Mouse (Mus musculus): ENCODE results near the gene Sptbn4. TPM values are rescaled to one million over a fixed set of nuclear protein-coding genes. Genes with fewer than 3 reads are reported as not detected.

Gene Sptbn4
- polyA plus RNA-seq, 1 experiment from 2014 or later: 3.7 TPM

DNA sequence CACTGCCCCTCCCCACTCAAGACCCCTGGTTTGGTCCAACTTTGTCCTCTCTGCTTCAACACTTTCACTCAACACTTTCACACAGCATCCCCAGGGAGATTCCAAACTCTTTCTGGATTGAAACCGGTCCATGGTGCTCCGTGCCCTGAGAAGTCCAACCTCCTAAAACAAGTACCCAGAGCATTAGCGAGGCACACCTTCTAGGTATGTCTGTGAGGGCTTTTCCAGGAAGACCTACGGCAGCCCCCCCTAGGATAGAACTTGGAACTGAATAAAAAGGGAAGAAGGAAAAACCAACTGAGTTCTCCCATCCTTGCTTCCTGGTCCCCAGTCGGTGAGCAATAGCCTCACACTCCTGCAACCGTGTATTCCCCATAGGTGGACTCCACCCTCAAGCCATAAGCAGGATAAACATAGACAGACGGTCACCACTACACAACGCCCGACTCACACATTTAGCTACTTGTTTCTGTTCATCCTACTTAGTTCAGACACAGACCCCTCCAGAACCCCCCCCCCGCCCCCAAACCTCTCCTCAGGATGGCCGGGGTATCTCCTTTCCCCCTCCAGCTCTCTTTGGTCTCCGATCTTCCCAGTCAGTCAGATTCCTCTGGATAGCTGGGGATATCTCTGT lies 135.7 kb downstream of the Sptbn4 start:
- H3K36me3 ChIP-seq: no peaks in the 10 kb centered on the region
- H3K9ac ChIP-seq (replicated peaks): no peak overlapping the region
- peaks cover 11% of the 10 kb centered on the region for H3K4me1 ChIP-seq
- H3K4me2 ChIP-seq: no peak overlapping the region
- peaks cover 12% of the 10 kb centered on the region for H3K27me3 ChIP-seq (replicated peaks)
- no peak overlapping the region for H3K27ac ChIP-seq (replicated peaks)
- 91% methylated on average over 12 of the region's 12 CpGs for WGBS
- no peak overlapping the region for H3K4me3 ChIP-seq (replicated peaks)
- no peak for ATAC-seq (ENCODE audit: low FRiP score)
- no peaks in the 10 kb centered on the region; the same call in 1 of the 2 replicates for H3K9me3 ChIP-seq (replicated peaks)

DNA sequence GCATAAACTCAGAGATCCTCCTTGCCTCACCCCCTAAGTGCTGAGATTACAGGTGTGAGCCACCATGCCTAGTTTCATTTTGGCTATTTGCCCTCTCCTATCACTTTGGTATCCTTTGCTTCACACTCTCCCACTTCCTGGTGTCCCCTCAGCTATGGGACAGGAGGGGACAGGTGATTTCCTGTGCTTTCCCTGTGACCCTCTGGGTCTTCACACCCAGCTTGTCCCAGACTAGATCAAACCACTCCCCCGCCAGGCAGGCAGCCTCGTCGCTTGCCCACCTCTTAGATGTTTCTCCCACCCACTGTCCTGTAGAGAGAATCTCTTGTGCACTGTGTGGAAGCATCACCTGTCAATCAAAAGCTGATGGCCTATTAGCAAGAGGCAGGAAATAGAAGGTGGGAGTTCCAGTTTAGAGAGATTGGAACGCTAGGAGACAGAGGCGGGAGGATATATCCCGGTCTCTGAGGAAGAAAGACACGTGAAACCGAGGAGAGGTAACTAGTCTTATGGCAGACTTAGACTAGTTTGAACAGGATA lies 136.4 kb downstream of the Sptbn4 start:
- no peak overlapping the region for H3K4me3 ChIP-seq (replicated peaks)

DNA sequence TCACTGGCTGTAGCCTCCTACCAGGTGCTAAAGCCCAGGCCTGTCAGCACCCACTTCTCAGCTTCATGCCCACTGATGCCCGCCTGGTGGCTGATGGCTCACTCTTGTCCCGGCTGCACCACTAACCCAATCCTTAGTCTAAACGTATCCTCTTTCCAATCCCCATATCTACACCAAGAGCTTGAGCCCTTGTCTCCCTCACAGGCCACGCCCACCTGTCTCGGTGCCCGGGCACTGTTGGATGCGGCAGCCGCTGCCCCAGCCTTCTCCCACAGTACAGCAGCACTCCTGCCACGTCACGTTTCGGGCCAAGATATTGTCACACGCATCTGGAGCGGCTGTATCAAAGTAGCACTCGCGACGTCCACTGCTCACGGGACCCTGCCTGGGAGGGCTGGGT lies 137.2 kb downstream of the Sptbn4 start:
- Histone ChIP-seq H3K4me1 (peaks cover 11% of the 10 kb centered on the region), H3K9me3 (replicated peaks) (no peaks in the 10 kb centered on the region; the same call in 1 of the 2 replicates), H3K4me2 (peak overlapping the region; percentile 56), H3K27me3 (replicated peaks) (peaks cover 12% of the 10 kb centered on the region), H3K4me3 (replicated peaks) (peak overlapping the region; percentile 29), H3K27ac (replicated peaks) (no peak overlapping the region), H3K36me3 (no peaks in the 10 kb centered on the region), H3K9ac (replicated peaks) (peak overlapping the region; percentile 36)
- ATAC-seq (ENCODE audit: low FRiP score): 0 out of 2 replicates have a peak, but pooled peaks have one; percentile 33
- 5% methylated on average over 17 of the region's 17 CpGs for WGBS

More for the DNA sequence above, 136.4 kb downstream of the Sptbn4 start:
- Histone ChIP-seq H3K36me3 (no peaks in the 10 kb centered on the region), H3K4me2 (no peak overlapping the region), H3K4me1 (peaks cover 11% of the 10 kb centered on the region), H3K27me3 (replicated peaks) (peaks cover 12% of the 10 kb centered on the region), H3K9me3 (replicated peaks) (no peaks in the 10 kb centered on the region; the same call in 1 of the 2 replicates), H3K27ac (replicated peaks) (no peak overlapping the region), H3K9ac (replicated peaks) (0 out of 2 replicates have a peak overlapping the region, but pooled peaks have one; percentile 36)
- 47% methylated on average over 8 of the region's 8 CpGs for WGBS
- no peak for ATAC-seq (ENCODE audit: low FRiP score)

DNA sequence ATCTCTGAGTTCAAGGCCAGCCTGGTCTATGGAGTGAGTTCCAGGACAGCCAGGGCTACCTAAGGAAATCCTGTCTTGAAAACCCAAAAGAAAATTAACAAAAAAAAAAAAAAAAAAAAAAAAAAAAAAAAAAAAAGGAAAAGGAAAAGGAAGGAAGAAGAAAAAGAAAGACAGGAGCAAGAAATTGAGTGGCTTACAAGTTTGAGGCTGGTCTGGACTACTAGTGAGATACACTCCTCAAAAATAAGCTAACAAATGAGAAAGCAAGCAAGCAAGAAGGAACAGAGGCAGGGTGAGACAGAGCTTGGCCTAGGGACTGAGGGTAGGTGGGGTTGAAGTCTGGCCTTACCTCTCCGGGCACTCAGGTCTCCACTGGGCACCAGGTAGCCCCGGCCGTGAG lies 137.7 kb downstream of the Sptbn4 start:
- Histone ChIP-seq H3K4me1 (peaks cover 11% of the 10 kb centered on the region), H3K27me3 (replicated peaks) (peaks cover 12% of the 10 kb centered on the region), H3K9ac (replicated peaks) (no peak overlapping the region), H3K9me3 (replicated peaks) (no peaks in the 10 kb centered on the region; the same call in 1 of the 2 replicates), H3K27ac (replicated peaks) (no peak overlapping the region), H3K4me3 (replicated peaks) (no peak overlapping the region), H3K4me2 (peak overlapping the region; percentile 56; the same call in 1 of the 2 replicates), H3K36me3 (no peaks in the 10 kb centered on the region)
- 38% methylated on average over 3 of the region's 3 CpGs for WGBS
- no peak for ATAC-seq (ENCODE audit: low FRiP score)

DNA sequence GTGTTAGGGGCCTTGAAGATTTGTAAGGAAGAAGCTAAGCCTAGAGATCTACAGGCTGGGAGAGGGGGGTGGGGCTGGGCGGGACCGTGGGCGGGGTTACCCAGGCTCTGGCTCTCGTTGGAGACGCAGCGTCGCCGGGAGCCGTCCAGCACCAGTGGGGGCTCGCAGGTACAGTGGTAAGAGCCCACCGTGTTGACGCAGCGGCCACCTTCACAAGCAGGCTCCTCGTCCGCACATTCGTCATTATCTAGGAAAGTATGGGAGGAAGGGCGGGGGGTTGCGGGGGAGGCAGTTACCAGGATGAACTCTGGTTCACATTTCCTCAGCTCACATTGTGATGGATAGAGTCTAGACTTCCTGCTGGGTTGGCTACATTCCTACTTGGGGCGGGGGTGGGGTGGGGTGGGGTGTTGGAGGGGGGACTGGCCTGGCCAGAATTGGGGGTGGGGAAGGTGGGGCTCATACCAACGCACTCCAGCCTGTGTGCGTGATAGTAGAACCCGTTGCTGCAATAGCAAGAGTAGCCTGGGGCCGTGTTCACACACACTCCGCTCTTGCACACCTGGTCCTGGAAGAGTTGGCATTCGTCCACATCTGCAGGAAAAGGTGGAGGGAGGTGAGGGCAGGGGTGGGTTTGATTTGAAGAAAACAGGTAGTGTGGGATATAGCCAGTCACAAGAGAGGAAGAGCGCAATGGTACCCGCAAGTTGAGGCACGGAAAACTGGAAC lies 138.5 kb downstream of the Sptbn4 start:
- Histone ChIP-seq H3K27me3 (replicated peaks) (peaks cover 12% of the 10 kb centered on the region), H3K9ac (replicated peaks) (no peak overlapping the region; the same call in 1 of the 2 replicates), H3K4me1 (peaks cover 11% of the 10 kb centered on the region), H3K36me3 (no peaks in the 10 kb centered on the region), H3K4me2 (peak overlapping the region; percentile 59), H3K27ac (replicated peaks) (no peak overlapping the region), H3K9me3 (replicated peaks) (no peaks in the 10 kb centered on the region; the same call in 1 of the 2 replicates), H3K4me3 (replicated peaks) (peak overlapping the region; percentile 32)
- WGBS: 10% methylated on average over 28 of the region's 28 CpGs
- ATAC-seq (ENCODE audit: low FRiP score): no peak

DNA sequence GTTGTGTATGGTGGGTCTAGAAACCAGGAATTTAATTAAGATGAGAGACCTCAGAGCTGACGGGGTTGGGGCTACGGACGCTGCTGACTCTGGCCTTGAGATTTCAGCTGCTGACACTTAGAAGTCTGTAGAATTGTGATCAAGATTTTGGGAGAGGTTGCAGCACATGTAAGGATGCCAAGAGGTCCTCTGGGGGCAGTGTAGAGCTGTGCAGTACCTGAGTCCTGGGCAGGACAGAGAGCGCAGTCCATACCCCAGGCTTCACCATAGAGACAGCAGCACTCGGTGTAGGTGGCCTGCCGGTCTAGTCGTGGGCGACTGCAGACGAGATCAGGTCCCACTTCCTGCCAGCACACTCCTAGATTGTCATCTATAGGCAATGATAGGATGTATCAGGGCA lies 139.9 kb downstream of the Sptbn4 start:
- peaks cover 12% of the 10 kb centered on the region for H3K27me3 ChIP-seq (replicated peaks)
- no peaks in the 10 kb centered on the region for H3K9me3 ChIP-seq (replicated peaks)
- no peak overlapping the region for H3K9ac ChIP-seq (replicated peaks)
- no peak overlapping the region for H3K4me2 ChIP-seq
- WGBS: 66% methylated on average over 9 of the region's 9 CpGs
- no peak overlapping the region for H3K4me3 ChIP-seq (replicated peaks)
- no peak overlapping the region for H3K27ac ChIP-seq (replicated peaks)
- H3K36me3 ChIP-seq: no peaks in the 10 kb centered on the region
- ATAC-seq (ENCODE audit: low FRiP score): no peak
- peaks cover 11% of the 10 kb centered on the region for H3K4me1 ChIP-seq

Other genes starting within 250 kb of the Sptbn4 start
- 5.9 and 6.1 TPM in 2 replicates for gene Itpkc, start 219.0 kb downstream of the Sptbn4 start, polyA plus RNA-seq (2015; fragmentation: Nextera tagmentation; extraction: Ambion mirVana)
- gene Coq8b, start 214.7 kb downstream of the Sptbn4 start, polyA plus RNA-seq (2015; fragmentation: Nextera tagmentation; extraction: Ambion mirVana): 20.1 and 20.9 TPM in 2 replicates
- 47.7 and 60.7 TPM in 2 replicates for gene Numbl, start 189.3 kb downstream of the Sptbn4 start, polyA plus RNA-seq (2015; fragmentation: Nextera tagmentation; extraction: Ambion mirVana)
- 10.7 and 17.8 TPM in 2 replicates for gene Ltbp4, start 110.0 kb downstream of the Sptbn4 start, polyA plus RNA-seq (2015; fragmentation: Nextera tagmentation; extraction: Ambion mirVana)
- 28.9 and 33.4 TPM in 2 replicates for gene Shkbp1, start 91.7 kb downstream of the Sptbn4 start, polyA plus RNA-seq (2015; fragmentation: Nextera tagmentation; extraction: Ambion mirVana)
- not detected in 2 replicates for gene Gm20479, start 90.3 kb downstream of the Sptbn4 start, polyA plus RNA-seq (2015; fragmentation: Nextera tagmentation; extraction: Ambion mirVana)
- gene Blvrb, start 292 bp upstream of the Sptbn4 start, polyA plus RNA-seq (2015; fragmentation: Nextera tagmentation; extraction: Ambion mirVana): 24.5 and 26.1 TPM in 2 replicates
- gene Sertad3, start 26.1 kb upstream of the Sptbn4 start, polyA plus RNA-seq (2015; fragmentation: Nextera tagmentation; extraction: Ambion mirVana): 8.8 and 11.0 TPM in 2 replicates
- gene Sertad1, start 39.2 kb upstream of the Sptbn4 start, polyA plus RNA-seq (2015; fragmentation: Nextera tagmentation; extraction: Ambion mirVana): 11.6 and 15.8 TPM in 2 replicates
- gene Prx, start 51.6 kb upstream of the Sptbn4 start, polyA plus RNA-seq (2015; fragmentation: Nextera tagmentation; extraction: Ambion mirVana): 2.0 and 2.4 TPM in 2 replicates
- 1.5 and 2.1 TPM in 2 replicates for gene Hipk4, start 75.6 kb upstream of the Sptbn4 start, polyA plus RNA-seq (2015; fragmentation: Nextera tagmentation; extraction: Ambion mirVana)
- 187 and 191 TPM in 2 replicates for gene Pld3, start 105.5 kb upstream of the Sptbn4 start, polyA plus RNA-seq (2015; fragmentation: Nextera tagmentation; extraction: Ambion mirVana)
- 32.6 and 33.9 TPM in 2 replicates for gene 2310022A10Rik, start 105.5 kb upstream of the Sptbn4 start, polyA plus RNA-seq (2015; fragmentation: Nextera tagmentation; extraction: Ambion mirVana)
- gene Akt2, start 143.9 kb upstream of the Sptbn4 start, polyA plus RNA-seq (2015; fragmentation: Nextera tagmentation; extraction: Ambion mirVana): 52.0 and 59.7 TPM in 2 replicates
- 78.0 and 99.5 TPM in 2 replicates for gene Ttc9b, start 206.2 kb upstream of the Sptbn4 start, polyA plus RNA-seq (2015; fragmentation: Nextera tagmentation; extraction: Ambion mirVana)
- 15.3 and 21.0 TPM in 2 replicates for gene Map3k10, start 226.9 kb upstream of the Sptbn4 start, polyA plus RNA-seq (2015; fragmentation: Nextera tagmentation; extraction: Ambion mirVana)
- 10.1 and 10.7 TPM in 2 replicates for gene Zfp607b, start 241.7 kb upstream of the Sptbn4 start, polyA plus RNA-seq (2015; fragmentation: Nextera tagmentation; extraction: Ambion mirVana)

Data from neural tube, embryonic 15.5 days (tissue).